Mouse (Mus musculus) ES-Bruce4 (cell line): ENCODE measurements around the gene Ramp3. TPM values are rescaled to one million over a fixed set of nuclear protein-coding genes. Genes with fewer than 3 reads are reported as not detected.

Source experiments
- H3K27ac ChIP-seq: 2 replicates; pipeline ENCODE4 v1.5.1; 2012; ENCODE audit warnings: low read length, inconsistent platforms; ENCODE audit not compliant: insufficient read depth
- H3K27me3 ChIP-seq: 2 replicates; pipeline ENCODE4 v1.6.1; 2012; ENCODE audit warnings: mild to moderate bottlenecking, low read length, inconsistent platforms; ENCODE audit not compliant: control insufficient read depth, poor library complexity, insufficient read depth, severe bottlenecking
- H3K36me3 ChIP-seq: 2 replicates; pipeline ENCODE4 v1.6.1; 2012; ENCODE audit warnings: inconsistent platforms, mild to moderate bottlenecking, low read length, moderate library complexity; ENCODE audit not compliant: control insufficient read depth, poor library complexity, insufficient read depth, severe bottlenecking
- H3K4me1 ChIP-seq: one replicate; pipeline ENCODE4 v1.8.1; 2011; ENCODE audit warnings: low read length; ENCODE audit not compliant: control insufficient read depth, insufficient read depth
- H3K4me3 ChIP-seq: 2 replicates; pipeline ENCODE4 v1.5.1; 2011; ENCODE audit warnings: low read depth, mild to moderate bottlenecking, low read length
- H3K9ac ChIP-seq: 2 replicates; pipeline ENCODE4 v1.6.1; 2012; ENCODE audit warnings: low read depth, mild to moderate bottlenecking, inconsistent platforms; ENCODE audit not compliant: poor library complexity, severe bottlenecking
- H3K9me3 ChIP-seq: replicated peaks from 2 replicates; pipeline ENCODE4 v1.6.1; 2012; ENCODE audit warnings: mild to moderate bottlenecking, low read length, inconsistent platforms; ENCODE audit not compliant: control insufficient read depth, poor library complexity, insufficient read depth, severe bottlenecking
- CTCF ChIP-seq: IDR thresholded peaks from one replicate; pipeline ENCODE4 v1.8.1; 2011; ENCODE audit warnings: low read depth, low read length
- EP300 ChIP-seq: IDR thresholded peaks from 2 replicates; pipeline ENCODE4 v1.6.1; 2011; ENCODE audit warnings: low read depth, low read length; ENCODE audit not compliant: insufficient read depth
- POLR2A ChIP-seq: IDR thresholded peaks from one replicate; pipeline ENCODE4 v1.8.1; 2011; ENCODE audit warnings: low read length; ENCODE audit not compliant: insufficient read depth
- polyA plus RNA-seq: library from polyadenylated mRNA; stranded (reverse); fragments of >200 nt; gene quantifications from 2 replicates; pipeline ENCODE4 v1.2.4, GENCODE M21; 2011; ENCODE audit warnings: low read depth; ENCODE audit not compliant: missing spikeins, insufficient read depth, insufficient read length

The Ramp3 gene
- polyA plus RNA-seq, 1 experiment, result 6.2 TPM

- Histone ChIP-seq H3K9me3 (no peaks in the 10 kb centered on the region), H3K27ac (no peak overlapping the region), H3K27me3 (no peaks in the 10 kb centered on the region), H3K4me1 (no peaks in the 10 kb centered on the region), H3K4me3 (no peak overlapping the region), H3K36me3 (no peaks in the 10 kb centered on the region), H3K9ac (no peak overlapping the region)
- TF ChIP-seq POLR2A (no peak), EP300 (no peak), CTCF (no peak)
These were observed 2.9 kb downstream of the Ramp3 start for GRCm38 (mm10) chr11:6661206-6661605.

DNA sequence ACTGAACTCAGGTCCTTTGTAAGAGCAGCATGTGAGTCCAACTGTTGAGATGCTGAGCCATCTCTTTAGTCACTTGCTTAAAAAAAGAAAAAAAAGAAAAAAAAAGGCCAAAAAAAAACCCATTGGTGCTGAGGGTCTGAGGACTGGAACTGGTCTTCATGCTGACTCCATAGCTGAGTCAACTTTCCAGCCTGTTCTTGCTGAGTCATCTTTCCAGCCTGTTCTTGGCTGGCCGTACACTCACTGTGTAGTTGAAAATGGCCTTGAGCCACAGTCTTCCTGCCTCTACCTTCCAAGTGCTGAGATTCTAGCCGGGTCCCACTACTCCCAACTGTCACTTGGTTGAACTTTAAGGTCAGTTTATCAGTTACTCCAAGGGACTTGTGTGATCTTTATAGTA lies 8.3 kb downstream of the Ramp3 start:
- H3K27ac ChIP-seq, result no peak overlapping the region
- H3K4me3 ChIP-seq, result no peak overlapping the region
- H3K9me3 ChIP-seq, result no peaks in the 10 kb centered on the region
- no peak overlapping the region for H3K9ac ChIP-seq
- no peaks in the 10 kb centered on the region for H3K36me3 ChIP-seq
- H3K27me3 ChIP-seq, result no peaks in the 10 kb centered on the region
- no peak for TF ChIP-seq CTCF
- TF ChIP-seq POLR2A, result no peak
- TF ChIP-seq EP300, result no peak
- no peaks in the 10 kb centered on the region for H3K4me1 ChIP-seq

DNA sequence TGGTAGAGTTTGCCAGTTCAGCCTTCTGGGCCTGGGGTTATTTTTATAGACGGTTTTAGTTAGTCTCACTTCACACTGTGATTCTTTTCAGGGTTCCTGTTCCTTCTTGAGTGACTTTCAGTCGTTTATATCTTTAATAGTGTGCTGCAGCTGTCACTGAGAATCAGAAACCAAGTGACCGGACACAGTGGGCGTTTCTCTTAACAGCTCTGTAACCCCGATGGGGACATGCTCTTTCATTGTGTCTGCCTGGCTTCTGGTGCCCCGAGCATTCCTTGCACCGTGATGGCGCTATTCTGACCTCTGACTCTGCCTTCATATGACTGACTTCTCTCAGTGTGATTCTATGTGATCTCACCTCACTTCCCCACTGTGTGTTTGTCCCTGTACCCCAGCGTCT lies 10.7 kb downstream of the Ramp3 start:
- no peak overlapping the region for H3K27ac ChIP-seq
- no peaks in the 10 kb centered on the region for H3K4me1 ChIP-seq
- H3K9ac ChIP-seq, result no peak overlapping the region
- H3K36me3 ChIP-seq, result no peaks in the 10 kb centered on the region
- H3K27me3 ChIP-seq, result no peaks in the 10 kb centered on the region
- no peak overlapping the region for H3K4me3 ChIP-seq
- H3K9me3 ChIP-seq, result no peaks in the 10 kb centered on the region
- TF ChIP-seq CTCF, result no peak
- no peak for TF ChIP-seq EP300
- TF ChIP-seq POLR2A, result no peak

DNA sequence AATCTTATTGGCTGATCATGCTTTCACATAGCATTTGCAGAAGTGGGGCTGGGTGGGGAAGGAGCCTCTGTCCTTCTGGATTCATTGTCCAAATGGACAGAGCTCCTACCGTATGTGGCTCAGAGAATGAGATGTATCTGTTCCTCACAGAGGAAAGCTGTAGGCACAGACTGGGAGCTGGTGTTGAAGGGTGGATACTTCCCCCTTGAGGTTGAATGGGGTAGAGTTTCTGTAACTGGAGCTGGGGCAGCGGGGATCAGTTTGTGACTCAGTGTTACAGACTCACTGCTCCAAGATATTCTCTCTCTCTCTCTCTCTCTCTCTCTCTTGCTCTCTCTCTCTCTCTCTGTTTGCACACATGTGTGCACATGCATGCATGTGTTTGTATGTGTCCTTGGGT lies 11.7 kb downstream of the Ramp3 start:
- Histone ChIP-seq H3K9ac (no peak overlapping the region), H3K27ac (no peak overlapping the region), H3K27me3 (no peaks in the 10 kb centered on the region), H3K36me3 (no peaks in the 10 kb centered on the region), H3K4me3 (no peak overlapping the region), H3K9me3 (no peaks in the 10 kb centered on the region), H3K4me1 (no peaks in the 10 kb centered on the region)
- TF ChIP-seq POLR2A (no peak), EP300 (no peak), CTCF (no peak)

DNA sequence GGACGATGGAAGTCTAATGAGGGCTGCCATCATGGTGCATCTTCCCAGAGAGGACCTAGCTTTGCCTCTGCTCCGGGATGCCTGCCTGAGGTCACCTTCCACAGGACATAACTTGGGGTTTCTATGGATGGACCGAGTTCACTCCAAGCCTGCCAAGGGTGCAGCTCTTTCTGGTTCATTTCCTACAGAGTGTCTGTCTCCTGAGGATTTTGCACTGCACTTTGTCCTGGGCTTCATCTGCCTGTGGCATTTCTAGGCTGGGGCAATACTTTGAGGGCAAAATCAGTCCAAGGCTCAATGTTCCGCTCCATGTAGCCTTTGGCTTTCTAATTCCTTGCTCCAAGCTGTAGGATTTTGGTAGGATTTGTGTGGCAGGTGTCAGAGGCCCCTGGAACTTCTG lies 12.5 kb downstream of the Ramp3 start:
- no peak for TF ChIP-seq POLR2A
- no peak for TF ChIP-seq CTCF
- no peak for TF ChIP-seq EP300
- H3K4me3 ChIP-seq, result no peak overlapping the region
- H3K36me3 ChIP-seq, result no peaks in the 10 kb centered on the region
- no peak overlapping the region for H3K9ac ChIP-seq
- no peaks in the 10 kb centered on the region for H3K9me3 ChIP-seq
- no peak overlapping the region for H3K27ac ChIP-seq
- no peaks in the 10 kb centered on the region for H3K4me1 ChIP-seq
- H3K27me3 ChIP-seq, result no peaks in the 10 kb centered on the region

DNA sequence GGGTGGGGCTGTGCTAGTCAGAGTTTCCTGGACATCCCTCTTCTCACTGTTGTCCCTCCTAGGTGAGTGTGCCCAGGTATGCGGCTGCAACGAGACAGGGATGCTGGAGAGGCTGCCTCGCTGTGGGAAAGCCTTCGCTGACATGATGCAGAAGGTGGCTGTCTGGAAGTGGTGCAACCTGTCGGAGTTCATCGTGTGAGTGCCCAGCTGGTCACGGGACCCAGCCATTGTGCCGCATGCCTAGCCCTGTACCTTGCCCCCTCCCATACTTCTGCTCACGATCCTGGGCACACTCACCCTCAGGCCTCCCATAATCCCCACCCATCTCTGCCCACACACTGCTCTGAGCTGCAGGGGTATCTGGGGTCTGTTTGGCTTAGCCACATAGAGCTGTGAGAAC lies 16.4 kb downstream of the Ramp3 start:
- Histone ChIP-seq H3K4me3 (no peak overlapping the region), H3K36me3 (no peaks in the 10 kb centered on the region), H3K4me1 (no peaks in the 10 kb centered on the region), H3K9ac (no peak overlapping the region), H3K27ac (no peak overlapping the region), H3K9me3 (no peaks in the 10 kb centered on the region), H3K27me3 (no peaks in the 10 kb centered on the region)
- TF ChIP-seq CTCF, result no peak
- TF ChIP-seq EP300, result no peak
- TF ChIP-seq POLR2A, result no peak

- no peaks in the 10 kb centered on the region for H3K27me3 ChIP-seq
These were observed 17.1 kb downstream of the Ramp3 start for GRCm38 (mm10) chr11:6675402-6675801.

More at GRCm38 (mm10) chr11:6675402-6675801, 17.1 kb downstream of the Ramp3 start:
- Histone ChIP-seq H3K9ac (no peak overlapping the region), H3K9me3 (no peaks in the 10 kb centered on the region), H3K36me3 (no peaks in the 10 kb centered on the region), H3K27ac (no peak overlapping the region), H3K4me1 (no peaks in the 10 kb centered on the region), H3K4me3 (no peak overlapping the region)
- TF ChIP-seq CTCF (no peak), EP300 (no peak), POLR2A (no peak)
